Mouse (Mus musculus) lung, adult 2 months (tissue): ENCODE results near the gene Cenpf.

ENCODE experiments used
- CTCF ChIP-seq: fragments of 200-500 bp; IDR thresholded peaks from 2 replicates; pipeline ENCODE4 v1.5.1; 2011; ENCODE audit warnings: mild to moderate bottlenecking, low read length, control low read depth; ENCODE audit not compliant: insufficient read depth
- POLR2A ChIP-seq: fragments of 200-500 bp; IDR thresholded peaks from 2 replicates; pipeline ENCODE4 v1.6.1; 2011; ENCODE audit warnings: low read depth, mild to moderate bottlenecking, control low read depth, low read length, borderline replicate concordance; ENCODE audit errors: extremely low read depth

DNA sequence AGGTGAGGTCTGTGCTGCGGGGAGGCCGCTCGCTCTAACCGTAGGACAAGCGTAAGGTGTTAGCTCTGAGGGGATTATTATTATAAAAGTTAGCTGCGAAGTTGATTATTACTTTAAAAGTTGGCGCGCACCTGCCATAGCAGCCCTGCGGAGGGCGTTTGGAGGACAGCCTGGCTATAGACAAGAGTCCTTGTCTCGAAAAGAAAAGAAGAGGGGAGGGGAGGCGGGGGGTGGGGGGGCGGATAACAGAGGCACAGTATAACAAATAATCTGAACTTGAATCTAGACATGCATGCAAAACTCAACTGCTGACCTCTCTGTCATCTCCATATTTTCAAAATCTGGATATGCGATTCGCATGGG lies 483 bp upstream of the Cenpf start:
- no peak for TF ChIP-seq CTCF
- TF ChIP-seq POLR2A = no peak
